Mouse (Mus musculus): ENCODE data around the gene Ntrk3.

The Ntrk3 gene

DNA sequence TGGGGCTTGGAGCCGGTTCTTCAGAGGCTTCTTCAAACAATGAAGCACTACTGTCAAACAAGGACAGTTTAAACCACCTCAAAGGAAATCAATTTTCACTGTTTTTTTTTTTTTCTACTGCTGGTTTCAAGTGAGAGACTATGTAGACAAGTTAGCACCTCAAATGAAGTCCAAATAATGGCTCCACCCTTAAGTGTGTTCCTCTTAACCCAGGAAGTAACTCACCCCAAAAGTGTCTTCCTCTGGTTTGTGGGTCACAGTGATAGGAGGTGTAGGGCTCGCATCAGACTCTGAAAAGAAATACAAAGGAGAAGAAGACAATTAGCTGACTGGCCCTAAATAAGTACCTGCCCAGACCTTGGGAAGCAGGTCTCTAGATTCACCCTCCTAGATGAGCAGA is 286.1 kb downstream of the Ntrk3 start:
- ChIA-PET POLR2A (no interaction called here), CTCF (no interaction called here)

GRCm38 (mm10) chr7:78449909-78450592 is 287.8 kb downstream of the Ntrk3 start:
- POLR2A ChIA-PET, result no interaction called here
- CTCF ChIA-PET, result interaction anchor here in 1 of 4 experiments (1.1 kb wide), 1 partner anchor 119 kb away, joined by 3 read pairs; no protein-coding TSS in a partner anchor

DNA sequence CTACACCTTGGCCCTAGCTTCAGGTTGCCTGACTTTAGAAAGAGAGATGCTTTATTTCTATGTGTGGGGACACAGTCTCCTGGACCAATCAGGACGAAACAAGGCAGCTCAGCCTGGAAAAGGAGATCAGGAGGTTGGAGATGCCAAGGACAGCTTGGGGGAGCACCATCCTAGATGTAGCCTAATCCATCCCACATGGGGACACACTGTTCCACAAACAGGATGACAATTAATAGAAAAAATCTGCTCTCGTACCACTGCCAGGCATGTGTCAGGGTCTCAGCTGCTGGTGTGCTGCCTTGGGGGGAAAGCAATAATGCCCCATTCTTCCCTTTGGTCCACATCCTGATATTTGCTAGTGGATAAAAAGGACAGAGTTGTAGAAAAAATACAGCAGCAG is 289.0 kb downstream of the Ntrk3 start:
- CTCF ChIA-PET, result interaction anchor here in 1 of 4 experiments (0.6 kb wide), 1 partner anchor 15 kb away, joined by 3 read pairs; no protein-coding TSS in a partner anchor
- POLR2A ChIA-PET, result no interaction called here

- ChIA-PET POLR2A (no interaction called here), CTCF (no interaction called here)
Observed at GRCm38 (mm10) chr7:78443373-78444036, 294.3 kb downstream of the Ntrk3 start.

GRCm38 (mm10) chr7:78441706-78442105 is 296.1 kb downstream of the Ntrk3 start:
- POLR2A ChIA-PET, result no interaction called here
- CTCF ChIA-PET, result interaction anchor here in 1 of 4 experiments (0.6 kb wide), 1 partner anchor 607 kb away, joined by 7 read pairs; no protein-coding TSS in a partner anchor

DNA sequence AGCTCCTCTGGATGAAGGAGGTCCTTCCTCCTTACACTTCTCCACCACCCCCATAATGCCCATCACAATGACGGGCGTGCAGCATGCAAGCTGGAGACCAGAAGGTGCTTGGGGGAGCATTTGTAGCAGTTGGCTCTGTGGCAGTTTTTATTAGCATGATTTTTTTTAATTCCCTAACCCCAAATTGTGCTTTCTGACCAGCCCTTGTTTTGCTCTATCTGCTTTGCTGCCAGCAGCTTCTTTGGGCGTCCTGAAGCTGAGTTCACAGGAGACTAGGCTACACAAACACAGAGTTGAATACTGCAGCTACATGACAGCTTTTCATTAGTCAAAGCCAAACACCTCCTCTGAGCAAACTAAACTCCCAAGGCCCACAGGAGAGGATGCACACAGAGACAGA is 296.9 kb downstream of the Ntrk3 start:
- ChIA-PET POLR2A (no interaction called here), CTCF (no interaction called here)

GRCm38 (mm10) chr7:78440476-78440875 is 297.3 kb downstream of the Ntrk3 start:
- ChIA-PET POLR2A (no interaction called here), CTCF (no interaction called here)

GRCm38 (mm10) chr7:78439361-78440120 is 298.3 kb downstream of the Ntrk3 start:
- ChIA-PET POLR2A (no interaction called here), CTCF (no interaction called here)

DNA sequence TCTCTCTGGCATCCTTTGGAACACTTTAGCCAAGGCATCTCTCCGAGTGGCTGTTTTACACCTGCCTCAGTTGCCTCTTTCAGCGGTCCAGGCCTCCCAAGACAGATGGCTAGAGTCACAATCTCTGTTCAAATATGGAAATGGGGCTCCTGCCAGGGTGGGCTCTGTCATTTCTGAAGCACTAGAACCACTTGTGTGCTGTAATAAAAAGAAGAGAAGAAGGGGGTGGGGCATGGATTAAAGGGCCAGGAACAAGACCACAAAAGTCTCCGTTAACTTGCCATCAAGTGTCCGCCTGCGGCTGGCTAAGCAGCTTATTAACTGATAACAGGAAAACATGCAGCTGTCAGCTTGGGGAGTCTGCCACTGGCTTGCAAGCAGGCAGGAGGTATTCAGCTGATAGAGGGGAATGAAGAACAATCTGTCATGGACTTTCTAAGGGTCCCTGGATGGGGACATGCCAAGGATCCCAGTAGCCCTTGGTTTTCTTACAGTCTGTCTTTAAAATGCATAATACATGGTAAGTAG is 304.1 kb downstream of the Ntrk3 start:
- ChIA-PET POLR2A (no interaction called here), CTCF (interaction anchor here in 1 of 4 experiments (0.6 kb wide), 1 partner anchor 194 kb away, joined by 3 read pairs; no protein-coding TSS in a partner anchor)

DNA sequence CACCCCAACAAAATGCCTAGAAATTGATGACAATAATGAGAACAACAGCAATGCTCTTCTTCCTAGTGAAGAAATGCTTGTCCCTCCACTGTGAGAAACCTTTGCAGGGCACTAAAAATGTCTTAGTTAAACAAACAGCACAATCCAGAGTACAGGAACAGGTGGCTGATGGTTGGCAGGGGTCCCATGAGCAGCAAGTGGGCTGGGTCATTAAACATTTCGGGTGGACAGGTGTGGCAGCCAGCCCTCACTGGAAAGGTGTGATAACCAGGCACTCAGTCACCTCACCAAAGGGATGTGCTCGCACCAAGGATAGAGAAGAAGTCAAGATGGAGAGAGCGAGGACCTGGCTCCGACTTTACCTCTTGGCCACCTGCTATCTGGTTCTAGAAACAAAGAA is 306.2 kb downstream of the Ntrk3 start:
- POLR2A ChIA-PET, result no interaction called here
- CTCF ChIA-PET, result no interaction called here

GRCm38 (mm10) chr7:78412172-78412571 is 325.6 kb downstream of the Ntrk3 start:
- ChIA-PET CTCF (no interaction called here), POLR2A (no interaction called here)

DNA sequence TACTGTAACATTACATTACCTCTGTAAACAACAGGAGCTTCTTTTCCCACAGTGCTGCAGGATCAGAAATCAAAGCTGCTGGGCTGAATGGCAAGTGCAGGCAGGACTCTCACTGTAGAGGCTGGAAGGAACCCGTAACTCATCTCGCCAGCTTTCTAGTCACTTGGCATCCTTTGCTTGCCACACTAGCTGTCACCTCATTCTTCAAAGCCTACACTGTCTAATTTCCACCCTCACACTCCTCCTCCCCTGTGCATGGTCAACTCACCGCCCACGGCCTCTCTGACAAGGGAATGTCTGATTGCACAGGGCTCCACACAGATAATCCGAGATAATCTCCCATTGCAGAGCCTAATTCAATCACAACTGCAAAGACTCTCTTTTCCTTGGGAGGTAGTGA is 327.8 kb downstream of the Ntrk3 start:
- CTCF ChIA-PET, result no interaction called here
- POLR2A ChIA-PET, result no interaction called here

GRCm38 (mm10) chr7:78406641-78407291 is 331.0 kb downstream of the Ntrk3 start:
- CTCF ChIA-PET, result no interaction called here

DNA sequence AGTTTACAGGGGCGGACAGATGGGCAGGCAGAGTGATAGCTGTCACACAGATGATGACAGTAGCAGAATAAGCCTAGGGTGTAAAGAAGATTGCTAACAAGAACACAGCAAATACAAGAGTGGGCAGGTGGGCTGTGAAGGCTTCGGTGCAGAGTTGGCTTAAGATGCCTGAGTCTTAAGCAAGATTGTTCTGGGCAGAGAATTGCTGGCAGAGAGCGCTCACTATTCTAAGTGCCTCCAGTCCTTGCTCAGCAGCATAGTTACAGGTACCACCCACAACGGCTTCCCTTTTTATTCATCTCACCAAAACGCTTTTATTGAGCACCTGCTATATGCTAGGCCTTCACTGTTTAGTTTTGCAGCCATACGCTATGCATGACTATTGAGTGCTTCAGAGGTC is 333.3 kb downstream of the Ntrk3 start:
- ChIA-PET POLR2A (no interaction called here), CTCF (no interaction called here)

More at GRCm38 (mm10) chr7:78406641-78407291, 331.0 kb downstream of the Ntrk3 start:
- POLR2A ChIA-PET, result no interaction called here

- CTCF ChIA-PET, result no interaction called here
- POLR2A ChIA-PET, result no interaction called here
Observed at GRCm38 (mm10) chr7:78402495-78402894, 335.3 kb downstream of the Ntrk3 start.

DNA sequence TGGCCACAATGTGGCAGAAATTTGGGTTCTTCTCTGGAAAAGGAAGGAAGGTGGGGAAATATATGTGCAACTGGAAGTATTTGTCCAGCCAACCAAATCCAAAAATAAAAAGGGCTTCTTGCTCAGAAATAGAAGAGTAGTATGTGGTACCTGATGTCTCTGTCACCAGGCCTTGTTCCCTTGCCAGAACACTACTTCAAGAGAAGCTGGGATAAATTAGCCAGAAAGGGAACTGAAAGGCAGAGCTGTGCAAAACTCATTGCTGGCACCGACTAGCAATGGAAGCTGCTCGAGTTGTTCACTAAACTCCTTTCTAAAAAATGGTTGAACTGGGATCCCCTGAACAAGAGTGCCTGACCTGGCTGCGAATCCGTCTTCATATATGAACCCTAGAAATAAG is 337.6 kb downstream of the Ntrk3 start:
- ChIA-PET CTCF (no interaction called here), POLR2A (no interaction called here)

DNA sequence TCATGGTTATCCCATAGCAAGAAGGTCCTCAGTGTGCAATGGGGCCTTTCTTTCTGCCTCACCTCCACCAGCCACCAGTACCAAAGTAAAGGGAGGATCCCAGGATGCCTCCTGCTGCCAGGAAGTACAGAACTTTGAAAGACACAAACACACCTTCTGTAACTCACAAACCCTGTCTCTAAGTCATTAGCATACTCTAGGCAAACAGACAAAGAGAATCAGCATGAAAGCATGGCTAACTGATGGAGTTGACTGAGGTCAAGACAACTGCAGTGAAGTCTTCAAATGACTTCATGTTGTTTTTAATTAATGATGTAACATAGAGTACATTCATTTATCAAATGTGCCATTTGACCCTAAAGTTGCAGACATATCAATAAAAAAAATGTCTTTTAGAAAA is 339.4 kb downstream of the Ntrk3 start:
- CTCF ChIA-PET, result no interaction called here
- POLR2A ChIA-PET, result no interaction called here

DNA sequence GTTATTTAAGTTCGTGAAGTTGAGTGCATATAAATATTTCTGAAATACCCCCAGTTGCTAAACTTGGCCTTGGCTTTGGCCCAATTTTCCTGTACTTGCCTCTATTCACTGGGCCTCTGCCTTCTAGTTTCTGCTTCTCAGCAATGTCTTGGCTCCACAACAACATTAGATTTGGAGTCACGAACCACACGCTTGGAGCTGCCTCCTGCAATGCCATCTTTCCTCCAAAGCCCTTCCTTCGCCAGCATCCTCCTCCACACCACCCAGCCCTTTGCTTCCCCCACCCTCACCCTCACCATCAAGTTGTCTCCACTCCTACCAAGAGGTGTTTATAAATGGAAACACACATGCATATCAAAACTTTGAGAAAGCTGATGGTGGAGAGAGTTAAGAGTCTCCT is 340.6 kb downstream of the Ntrk3 start:
- POLR2A ChIA-PET, result no interaction called here
- CTCF ChIA-PET, result no interaction called here

GRCm38 (mm10) chr7:78390019-78390418 is 347.8 kb downstream of the Ntrk3 start:
- ChIA-PET POLR2A (no interaction called here), CTCF (no interaction called here)

DNA sequence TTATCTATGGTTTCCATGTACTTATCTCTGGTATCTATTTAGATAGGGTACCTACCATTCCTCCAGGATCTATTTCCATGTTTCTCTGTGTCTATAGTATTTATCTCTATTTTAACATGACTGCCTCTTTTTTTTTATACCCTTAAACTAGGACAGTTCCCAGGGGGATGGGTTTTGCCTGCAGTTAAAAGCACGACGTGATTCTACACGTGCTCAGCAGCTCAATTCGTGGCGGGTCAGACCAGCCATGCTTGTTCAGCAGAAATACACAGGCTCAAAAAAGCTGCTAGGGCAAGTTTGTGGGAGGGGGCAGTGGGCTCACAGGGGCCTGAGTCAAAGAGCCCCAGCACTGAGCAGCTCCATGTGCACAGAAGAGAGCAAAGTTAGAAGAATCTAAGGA is 349.7 kb downstream of the Ntrk3 start:
- CTCF ChIA-PET, result no interaction called here
- POLR2A ChIA-PET, result no interaction called here
